Mouse (Mus musculus) embryonic facial prominence, embryonic 14.5 days (tissue): ENCODE results near the gene Fam20a. TPM values are rescaled to one million over a fixed set of nuclear protein-coding genes. Genes with fewer than 3 reads are reported as not detected.
A peak's percentile ranks its signal among the peaks of the same experiment; 100 is the strongest.

Source experiments
- ATAC-seq: fragments of 200-750 bp; cut with Nextera tagmentation; 2 replicates; pipeline ENCODE4 v1.8.0; 2017; ENCODE audit warnings: low read depth, moderate number of reproducible peaks, moderate TSS enrichment
- DNase-seq: peaks from one replicate; pipeline ENCODE4 v3.0.0-alpha.2; 2015; ENCODE audit warnings: low spot score
- H3K27ac ChIP-seq: fragments of 300-500 bp; sonication (generic); replicated peaks from 2 replicates; pipeline ENCODE4 v1.5.1; 2014; ENCODE audit warnings: low read depth, mild to moderate bottlenecking, low read length, moderate library complexity
- H3K27me3 ChIP-seq: fragments of 300-500 bp; sonication (generic); replicated peaks from 2 replicates; pipeline ENCODE4 v1.6.1; 2014; ENCODE audit warnings: low read length; ENCODE audit not compliant: control insufficient read depth, insufficient read depth
- H3K36me3 ChIP-seq: fragments of 300-500 bp; sonication (generic); 2 replicates; pipeline ENCODE4 v1.6.1; 2014; ENCODE audit warnings: low read length, mixed read lengths; ENCODE audit not compliant: control insufficient read depth, insufficient read depth
- H3K4me1 ChIP-seq: fragments of 300-500 bp; sonication (generic); 2 replicates; pipeline ENCODE4 v1.6.1; 2014; ENCODE audit warnings: antibody characterized with exemption, low read length; ENCODE audit not compliant: control insufficient read depth, insufficient read depth
- H3K4me2 ChIP-seq: fragments of 300-500 bp; sonication (generic); 2 replicates; pipeline ENCODE4 v1.6.1; 2014; ENCODE audit warnings: low read depth, mild to moderate bottlenecking, low read length, moderate library complexity, mixed read lengths
- H3K4me3 ChIP-seq: fragments of 300-500 bp; sonication (generic); 2 replicates; pipeline ENCODE4 v1.5.1; 2014; ENCODE audit warnings: low read depth, mild to moderate bottlenecking, low read length
- H3K9ac ChIP-seq: fragments of 300-500 bp; sonication (generic); 2 replicates; pipeline ENCODE4 v1.6.1; 2014; ENCODE audit warnings: low read depth, mild to moderate bottlenecking, low read length, moderate library complexity, mixed read lengths
- H3K9me3 ChIP-seq: fragments of 300-500 bp; sonication (generic); 2 replicates; pipeline ENCODE4 v1.6.1; 2016; ENCODE audit warnings: low read length; ENCODE audit not compliant: control insufficient read depth
- WGBS: fragments of 180-500 bp; shearing (Covaris S2); extraction: QIAGEN DNeasy Blood & Tissue Kit; methylation state at CpG from one replicate; pipeline ENCODE4 v1.1.7; 2014; 5-methylcytosine and 5-hydroxymethylcytosine counted together
- polyA plus RNA-seq: library from polyadenylated mRNA; unstranded; fragments of >200 nt; fragmentation: Nextera tagmentation; extraction: Ambion mirVana; gene quantifications from 2 replicates; pipeline ENCODE4 v1.2.1, GENCODE M21; 2014

Gene Fam20a
- polyA plus RNA-seq, 1 experiment from 2014 or later = 7.3 TPM

- WGBS = 54% methylated on average over 4 of the region's 4 CpGs
- DNase-seq (no peak), ATAC-seq (no peak)
- no peaks in the 10 kb centered on the region for H3K36me3 ChIP-seq
- H3K4me2 ChIP-seq = no peak overlapping the region
- no peak overlapping the region for H3K9ac ChIP-seq
- no peaks in the 10 kb centered on the region for H3K9me3 ChIP-seq
- no peak overlapping the region for H3K27ac ChIP-seq
- H3K27me3 ChIP-seq = no peaks in the 10 kb centered on the region
- no peaks in the 10 kb centered on the region for H3K4me1 ChIP-seq
- no peak overlapping the region for H3K4me3 ChIP-seq
Observed at GRCm38 (mm10) chr11:109745210-109745609, 23.1 kb upstream of the Fam20a start.

GRCm38 (mm10) chr11:109737967-109738366 is 15.9 kb upstream of the Fam20a start:
- H3K9me3 ChIP-seq = peaks cover 5% of the 10 kb centered on the region; the same call in 1 of the 2 replicates
- peaks cover 6% of the 10 kb centered on the region; the same call in 1 of the 2 replicates for H3K4me1 ChIP-seq
- no peak overlapping the region for H3K4me3 ChIP-seq
- no peak overlapping the region for H3K9ac ChIP-seq
- WGBS = 46% methylated on average over 3 of the region's 3 CpGs
- H3K4me2 ChIP-seq = no peak overlapping the region
- DNase-seq (no peak), ATAC-seq (no peak)
- H3K27ac ChIP-seq = no peak overlapping the region
- H3K36me3 ChIP-seq = no peaks in the 10 kb centered on the region
- no peaks in the 10 kb centered on the region for H3K27me3 ChIP-seq

- no peak overlapping the region for H3K4me2 ChIP-seq
- peaks cover 6% of the 10 kb centered on the region; the same call in 1 of the 2 replicates for H3K4me1 ChIP-seq
- no peak overlapping the region for H3K9ac ChIP-seq
- H3K27ac ChIP-seq = no peak overlapping the region
- 27% methylated on average over 3 of the region's 3 CpGs for WGBS
- peaks cover 5% of the 10 kb centered on the region; the same call in 1 of the 2 replicates for H3K9me3 ChIP-seq
- no peak for ATAC-seq
- DNase-seq = no peak
- no peaks in the 10 kb centered on the region for H3K36me3 ChIP-seq
- H3K27me3 ChIP-seq = no peaks in the 10 kb centered on the region
- no peak overlapping the region for H3K4me3 ChIP-seq
Observed at GRCm38 (mm10) chr11:109736406-109736805, 14.3 kb upstream of the Fam20a start.

- DNase-seq (no peak), ATAC-seq (no peak)
- Histone ChIP-seq H3K4me1 (peaks cover 6% of the 10 kb centered on the region; the same call in 1 of the 2 replicates), H3K27ac (no peak overlapping the region), H3K9ac (no peak overlapping the region), H3K9me3 (peaks cover 5% of the 10 kb centered on the region; the same call in 1 of the 2 replicates), H3K4me3 (no peak overlapping the region), H3K36me3 (no peaks in the 10 kb centered on the region), H3K27me3 (no peaks in the 10 kb centered on the region), H3K4me2 (no peak overlapping the region)
- WGBS = 91% methylated on average over 1 of the region's 1 CpGs
Observed at GRCm38 (mm10) chr11:109734341-109734740, 12.3 kb upstream of the Fam20a start.

DNA sequence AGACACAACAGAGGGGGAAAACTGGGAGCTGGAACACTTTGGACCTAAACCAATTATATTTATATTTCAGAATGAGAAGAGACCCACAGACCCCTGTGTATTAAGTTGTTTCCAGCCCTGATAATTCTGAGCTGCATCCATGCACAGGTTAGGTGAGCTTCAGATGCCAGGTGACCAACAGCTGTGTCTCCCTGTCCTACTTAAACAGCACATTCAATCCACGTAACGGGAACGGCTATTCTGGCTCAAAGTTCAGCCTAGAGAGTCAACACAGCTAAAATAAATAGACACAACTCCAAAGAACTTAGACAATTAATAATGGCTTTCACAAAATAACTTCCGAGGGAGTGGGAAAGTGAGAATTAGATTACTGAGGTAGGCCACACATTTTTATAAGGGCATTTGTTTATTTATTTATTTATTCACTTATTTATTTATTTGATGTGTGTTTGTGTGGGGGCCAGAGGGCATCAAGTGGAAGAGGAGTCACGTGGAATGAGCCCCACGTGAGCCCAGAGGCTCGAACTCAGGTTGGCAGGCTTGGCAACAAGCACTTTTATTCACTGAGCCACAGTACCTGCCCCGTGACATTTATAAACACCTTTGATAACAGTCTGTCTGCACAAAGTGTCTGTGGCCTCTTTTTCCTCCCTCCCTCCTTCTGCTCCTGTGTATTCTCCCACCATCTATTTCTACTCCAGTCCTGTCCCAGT is 10.8 kb upstream of the Fam20a start:
- H3K4me2 ChIP-seq = no peak overlapping the region
- no peak overlapping the region for H3K27ac ChIP-seq
- H3K9ac ChIP-seq = no peak overlapping the region
- H3K27me3 ChIP-seq = no peaks in the 10 kb centered on the region
- DNase-seq (no peak), ATAC-seq (no peak)
- peaks cover 5% of the 10 kb centered on the region; the same call in 1 of the 2 replicates for H3K9me3 ChIP-seq
- peaks cover 6% of the 10 kb centered on the region; the same call in 1 of the 2 replicates for H3K4me1 ChIP-seq
- H3K4me3 ChIP-seq = no peak overlapping the region
- 76% methylated on average over 8 of the region's 8 CpGs for WGBS
- no peaks in the 10 kb centered on the region for H3K36me3 ChIP-seq

- Histone ChIP-seq H3K9ac (no peak overlapping the region), H3K27me3 (no peaks in the 10 kb centered on the region), H3K4me3 (no peak overlapping the region), H3K4me1 (no peaks in the 10 kb centered on the region), H3K4me2 (no peak overlapping the region), H3K9me3 (no peaks in the 10 kb centered on the region), H3K36me3 (no peaks in the 10 kb centered on the region), H3K27ac (no peak overlapping the region)
- ATAC-seq = no peak
- WGBS = 55% methylated on average over 3 of the region's 3 CpGs
- DNase-seq = no peak
Observed at GRCm38 (mm10) chr11:109728371-109728770, 6.3 kb upstream of the Fam20a start.

DNA sequence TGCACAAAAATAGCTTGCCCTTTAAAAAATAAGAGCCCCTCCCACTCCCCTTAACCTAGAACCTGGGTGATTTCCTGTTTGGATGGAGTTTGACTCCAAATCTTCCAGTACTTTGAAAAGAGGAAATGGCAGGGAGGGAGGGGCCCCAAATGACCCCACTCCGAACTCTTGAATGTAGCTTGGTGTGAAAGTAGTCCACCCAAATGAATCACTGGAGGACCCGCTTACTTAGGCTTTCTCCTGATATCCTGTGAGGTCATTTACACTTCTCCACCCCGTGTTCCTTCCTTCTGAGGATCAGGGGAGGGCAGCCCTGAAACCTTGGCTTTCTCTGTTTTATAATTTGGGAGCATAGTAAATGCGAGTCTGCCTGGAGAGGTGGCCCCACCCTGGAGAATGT is 632 bp upstream of the Fam20a start:
- H3K4me2 ChIP-seq = peak overlapping the region; percentile 98
- WGBS = 43% methylated on average over 4 of the region's 4 CpGs

GRCm38 (mm10) chr11:109721320-109721780 is 729 bp downstream of the Fam20a start:
- ATAC-seq = peak; percentile 45
- under 1% methylated on average over 33 of the region's 40 CpGs for WGBS

More for the DNA sequence above, 632 bp upstream of the Fam20a start:
- Histone ChIP-seq H3K9ac (no peak overlapping the region), H3K36me3 (no peaks in the 10 kb centered on the region), H3K4me3 (no peak overlapping the region), H3K27me3 (peaks cover 18% of the 10 kb centered on the region), H3K4me1 (peaks cover 13% of the 10 kb centered on the region; the same call in 1 of the 2 replicates), H3K27ac (no peak overlapping the region), H3K9me3 (no peaks in the 10 kb centered on the region)
- ATAC-seq = no peak
- DNase-seq = no peak

More at GRCm38 (mm10) chr11:109721320-109721780, 729 bp downstream of the Fam20a start:
- H3K27ac ChIP-seq = no peak overlapping the region; the same call in 1 of the 2 replicates
- DNase-seq = no peak
- peaks cover 17% of the 10 kb centered on the region; the same call in 1 of the 2 replicates for H3K4me1 ChIP-seq
- H3K9ac ChIP-seq = peak overlapping the region; percentile 65
- H3K9me3 ChIP-seq = no peaks in the 10 kb centered on the region
- H3K4me2 ChIP-seq = peak overlapping the region; percentile 98
- peaks cover 18% of the 10 kb centered on the region for H3K27me3 ChIP-seq
- peak overlapping the region; percentile 55 for H3K4me3 ChIP-seq
- H3K36me3 ChIP-seq = no peaks in the 10 kb centered on the region
